Mouse (Mus musculus) T-cell, adult 2 months (primary cell): ENCODE data around the gene Figla.

Experiments used
- DNase-seq: peaks from one replicate; pipeline ENCODE4 v3.0.0; 2022; ENCODE audit warnings: low spot score

Gene Figla

GRCm38 (mm10) chr6:86070277-86070676 lies 54.3 kb downstream of the Figla start:
- no peak for DNase-seq
